Mouse (Mus musculus) heart, embryonic 10.5 days (tissue): ENCODE results near the gene Syde2. TPM values are rescaled to one million over a fixed set of nuclear protein-coding genes. Genes with fewer than 3 reads are reported as not detected.
"Not testable (repeated sequence)": the region's sequence is repeated elsewhere in the genome, so short reads cannot be mapped to it uniquely, and the experiment has no call there.

Source experiments
- DNase-seq: peaks from one replicate; pipeline ENCODE4 v3.0.0-alpha.2; 2017; ENCODE audit warnings: low spot score
- H3K27ac ChIP-seq: fragments of 300-500 bp; sonication (generic); 2 replicates; pipeline ENCODE4 v1.5.1; 2016; ENCODE audit warnings: mild to moderate bottlenecking
- H3K27me3 ChIP-seq: fragments of 300-500 bp; sonication (generic); 2 replicates; pipeline ENCODE4 v1.6.1; 2016; ENCODE audit warnings: mild to moderate bottlenecking; ENCODE audit not compliant: poor library complexity, insufficient read depth, severe bottlenecking
- H3K36me3 ChIP-seq: fragments of 300-500 bp; sonication (generic); 2 replicates; pipeline ENCODE4 v1.6.1; 2016; ENCODE audit warnings: mild to moderate bottlenecking, moderate library complexity
- H3K4me1 ChIP-seq: fragments of 300-500 bp; sonication (generic); 2 replicates; pipeline ENCODE4 v1.6.1; 2016; ENCODE audit warnings: mild to moderate bottlenecking
- H3K4me3 ChIP-seq: fragments of 300-500 bp; sonication (generic); 2 replicates; pipeline ENCODE4 v1.5.1; 2016; ENCODE audit warnings: mild to moderate bottlenecking, moderate library complexity
- H3K9me3 ChIP-seq: fragments of 300-500 bp; sonication (generic); 2 replicates; pipeline ENCODE4 v1.6.1; 2016; ENCODE audit warnings: mild to moderate bottlenecking, moderate library complexity
- WGBS: fragments of 180-500 bp; shearing (Covaris S2); methylation state at CpG from one replicate; pipeline ENCODE4 v1.1.7; 2016; 5-methylcytosine and 5-hydroxymethylcytosine counted together
- polyA plus RNA-seq: library from polyadenylated mRNA; unstranded; fragments of >200 nt; fragmentation: Nextera tagmentation; extraction: Ambion mirVana; gene quantifications from 2 replicates; pipeline ENCODE4 v1.2.1, GENCODE M21; 2016

Syde2 gene
- polyA plus RNA-seq, 1 experiment from 2014 or later = 3.1 TPM

DNA sequence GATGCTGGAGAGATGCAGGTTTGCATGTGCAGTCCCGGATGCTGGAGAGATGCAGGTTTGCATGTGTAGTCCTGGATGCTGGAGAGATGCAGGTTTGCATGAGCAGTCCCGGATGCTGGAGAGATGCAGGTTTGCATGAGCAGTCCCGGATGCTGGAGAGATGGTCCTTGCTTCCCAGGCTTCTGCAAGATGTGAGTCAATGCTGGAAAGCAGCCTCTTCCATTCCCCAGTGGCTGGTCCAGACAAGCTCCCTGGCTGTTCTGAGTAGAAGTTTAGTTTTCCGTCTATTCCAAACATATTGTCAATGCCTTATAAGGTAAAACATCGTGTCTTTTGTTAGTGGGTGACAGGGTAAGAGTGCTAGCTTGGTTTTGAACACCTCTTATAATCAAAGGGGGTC, 8.9 kb downstream of the Syde2 start:
- H3K4me1 ChIP-seq = peaks cover 12% of the 10 kb centered on the region
- DNase-seq, H3K9me3 ChIP-seq, H3K27ac ChIP-seq, H3K27me3 ChIP-seq, H3K4me3 ChIP-seq: not testable (repeated sequence)
- H3K36me3 ChIP-seq = peaks cover 44% of the 10 kb centered on the region
- 83% methylated on average over 5 of the region's 5 CpGs for WGBS

DNA sequence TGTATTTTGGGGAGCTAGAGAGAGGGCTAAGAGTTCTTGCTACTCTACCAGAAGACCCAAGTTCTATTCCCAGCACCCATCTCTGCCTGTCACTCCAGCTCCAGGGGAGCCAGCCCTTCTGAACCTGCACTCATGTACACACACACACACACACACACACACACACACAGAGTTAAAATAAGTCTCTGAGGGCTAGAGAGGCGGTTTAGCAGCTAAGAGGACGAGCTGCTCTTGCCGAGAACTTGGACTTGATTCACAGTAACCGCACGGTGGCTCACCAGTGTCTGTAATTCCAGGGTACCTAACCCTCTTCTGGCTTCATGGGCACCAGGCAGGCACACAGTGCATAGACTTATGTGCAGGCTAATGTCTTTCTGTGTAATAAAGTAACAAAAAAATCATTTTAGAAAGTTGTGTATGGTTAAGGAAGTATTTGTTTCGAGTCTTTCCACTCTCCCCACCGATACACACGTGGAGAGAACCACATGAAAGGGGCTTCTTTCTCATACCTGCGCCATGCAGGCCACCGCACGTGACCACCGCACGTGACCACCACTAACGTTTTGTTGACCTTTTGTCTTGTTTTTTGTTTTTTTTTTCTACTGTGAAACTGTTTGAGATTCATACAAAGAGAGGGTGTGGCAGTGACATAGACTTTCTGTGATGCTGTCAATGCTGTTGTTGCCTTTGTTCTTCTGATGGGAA, 16.8 kb downstream of the Syde2 start:
- Histone ChIP-seq H3K36me3 (peaks cover 83% of the 10 kb centered on the region), H3K4me3 (no peak overlapping the region), H3K27me3 (no peaks in the 10 kb centered on the region), H3K4me1 (no peaks in the 10 kb centered on the region), H3K9me3 (no peaks in the 10 kb centered on the region), H3K27ac (no peak overlapping the region)
- DNase-seq = peak; percentile 53
- WGBS = 90% methylated on average over 14 of the region's 14 CpGs

- peaks cover 78% of the 10 kb centered on the region for H3K36me3 ChIP-seq
Measured at GRCm38 (mm10) chr3:146007872-146008271, 20.2 kb downstream of the Syde2 start.

GRCm38 (mm10) chr3:146009859-146010645, 22.4 kb downstream of the Syde2 start:
- Histone ChIP-seq H3K9me3 (no peaks in the 10 kb centered on the region), H3K36me3 (peaks cover 76% of the 10 kb centered on the region), H3K4me1 (peaks cover 10% of the 10 kb centered on the region; the same call in 1 of the 2 replicates), H3K27me3 (no peaks in the 10 kb centered on the region), H3K27ac (0 out of 2 replicates have a peak overlapping the region, but pooled peaks have one; percentile 17), H3K4me3 (no peak overlapping the region)
- WGBS = 66% methylated on average over 20 of the region's 20 CpGs
- DNase-seq = peak; percentile 59

More at GRCm38 (mm10) chr3:146007872-146008271, 20.2 kb downstream of the Syde2 start:
- Histone ChIP-seq H3K4me1 (peaks cover 10% of the 10 kb centered on the region; the same call in 1 of the 2 replicates), H3K9me3 (no peaks in the 10 kb centered on the region), H3K27ac (no peak overlapping the region), H3K4me3 (no peak overlapping the region), H3K27me3 (no peaks in the 10 kb centered on the region)
- peak; percentile 48 for DNase-seq
- WGBS = 88% methylated on average over 6 of the region's 6 CpGs

GRCm38 (mm10) chr3:146010751-146011150, 23.1 kb downstream of the Syde2 start:
- 0 out of 2 replicates have a peak overlapping the region, but pooled peaks have one; percentile 17 for H3K27ac ChIP-seq

DNA sequence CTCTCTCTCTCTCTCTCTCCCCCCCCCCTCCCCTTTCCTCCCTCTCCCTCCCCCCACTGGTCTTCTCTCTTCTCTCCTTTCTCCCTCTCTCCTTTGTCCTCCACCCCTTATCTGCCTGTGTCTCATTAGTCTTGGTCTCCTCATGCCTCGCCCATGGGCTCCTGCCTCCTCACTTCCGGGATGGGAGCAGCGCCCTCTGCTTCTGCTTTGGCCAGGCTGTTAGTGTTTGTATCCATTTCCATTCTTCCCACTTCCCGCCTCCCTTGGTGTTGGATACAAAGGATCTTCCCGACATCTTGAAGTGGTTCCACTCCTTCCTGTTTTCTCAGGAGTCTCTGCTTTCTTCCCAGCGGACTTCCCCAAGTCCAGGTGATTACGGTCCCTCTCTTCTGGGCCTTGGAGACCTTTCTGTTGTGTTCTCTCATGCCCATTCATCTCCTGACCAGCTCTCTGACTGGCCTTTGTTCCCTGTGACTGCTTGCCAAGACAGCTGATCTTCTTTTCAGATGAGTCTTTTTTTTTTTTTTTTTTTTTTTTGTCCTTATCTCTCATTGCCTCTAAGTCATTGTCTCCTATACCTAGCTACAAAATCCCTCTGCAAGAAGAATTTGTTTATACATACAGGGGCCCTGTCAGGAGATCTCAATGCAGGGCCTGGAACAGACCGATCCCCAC, 24.0 kb downstream of the Syde2 start:
- H3K4me1 ChIP-seq = peaks cover 10% of the 10 kb centered on the region; the same call in 1 of the 2 replicates
- DNase-seq = peak; percentile 62
- no peaks in the 10 kb centered on the region for H3K9me3 ChIP-seq
- H3K27ac ChIP-seq = 0 out of 2 replicates have a peak overlapping the region, but pooled peaks have one; percentile 2
- no peak overlapping the region for H3K4me3 ChIP-seq
- WGBS = 51% methylated on average over 8 of the region's 8 CpGs
- no peaks in the 10 kb centered on the region for H3K27me3 ChIP-seq
- H3K36me3 ChIP-seq = peaks cover 84% of the 10 kb centered on the region

More at GRCm38 (mm10) chr3:146010751-146011150, 23.1 kb downstream of the Syde2 start:
- Histone ChIP-seq H3K27me3 (no peaks in the 10 kb centered on the region), H3K4me3 (no peak overlapping the region), H3K9me3 (no peaks in the 10 kb centered on the region), H3K4me1 (peaks cover 10% of the 10 kb centered on the region; the same call in 1 of the 2 replicates), H3K36me3 (peaks cover 82% of the 10 kb centered on the region)
- DNase-seq = peak; percentile 67
- WGBS = 88% methylated on average over 4 of the region's 4 CpGs

DNA sequence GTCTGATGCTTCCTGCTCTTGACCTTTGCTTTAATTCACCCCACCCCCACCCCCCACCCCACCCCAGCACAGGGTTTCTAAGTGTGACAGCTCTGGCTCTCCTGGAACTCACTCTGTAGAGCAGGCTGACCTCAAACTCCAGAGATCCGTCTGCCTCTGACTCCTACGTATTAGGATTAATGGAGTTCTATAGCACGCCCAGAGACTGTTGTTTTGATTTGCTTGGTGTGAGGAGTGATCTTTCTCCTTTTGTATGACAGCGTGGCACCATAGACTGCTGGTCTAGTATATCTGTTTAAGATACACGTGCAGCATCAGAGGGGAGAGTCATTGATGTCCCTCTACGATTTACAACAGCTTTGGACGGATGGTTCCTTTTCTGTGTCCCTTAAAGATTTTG, 25.8 kb downstream of the Syde2 start:
- Histone ChIP-seq H3K4me1 (peaks cover 14% of the 10 kb centered on the region; the same call in 1 of the 2 replicates), H3K4me3 (no peak overlapping the region), H3K27ac (no peak overlapping the region), H3K36me3 (peaks cover 81% of the 10 kb centered on the region), H3K27me3 (no peaks in the 10 kb centered on the region), H3K9me3 (no peaks in the 10 kb centered on the region)
- 91% methylated on average over 7 of the region's 7 CpGs for WGBS
- DNase-seq = peak; percentile 43

- 95% methylated on average over 12 of the region's 12 CpGs for whole genome bisulfite sequencing
Measured at GRCm38 (mm10) chr3:146014321-146014720, 26.7 kb downstream of the Syde2 start.

GRCm38 (mm10) chr3:146016979-146017378, 29.3 kb downstream of the Syde2 start:
- peaks cover 71% of the 10 kb centered on the region for H3K36me3 ChIP-seq
- no peaks in the 10 kb centered on the region for H3K27me3 ChIP-seq
- peak; percentile 47 for DNase-seq
- 87% methylated on average over 13 of the region's 13 CpGs for WGBS
- H3K27ac ChIP-seq = no peak overlapping the region
- 0 out of 2 replicates have a peak, but pooled peaks cover 4% of the 10 kb centered on the region for H3K4me1 ChIP-seq
- H3K9me3 ChIP-seq = no peaks in the 10 kb centered on the region
- no peak overlapping the region for H3K4me3 ChIP-seq

More at GRCm38 (mm10) chr3:146014321-146014720, 26.7 kb downstream of the Syde2 start:
- Histone ChIP-seq H3K27ac (no peak overlapping the region), H3K36me3 (peaks cover 76% of the 10 kb centered on the region), H3K4me1 (peaks cover 14% of the 10 kb centered on the region; the same call in 1 of the 2 replicates), H3K9me3 (no peaks in the 10 kb centered on the region), H3K4me3 (no peak overlapping the region), H3K27me3 (no peaks in the 10 kb centered on the region)
- DNase-seq = peak; percentile 41

GRCm38 (mm10) chr3:146017521-146017920, 29.9 kb downstream of the Syde2 start:
- Histone ChIP-seq H3K4me3 (no peak overlapping the region), H3K36me3 (peaks cover 71% of the 10 kb centered on the region), H3K9me3 (no peaks in the 10 kb centered on the region), H3K27me3 (no peaks in the 10 kb centered on the region), H3K27ac (0 out of 2 replicates have a peak overlapping the region, but pooled peaks have one; percentile 22), H3K4me1 (0 out of 2 replicates have a peak, but pooled peaks cover 4% of the 10 kb centered on the region)
- DNase-seq = peak; percentile 66
- WGBS = 79% methylated on average over 9 of the region's 9 CpGs

GRCm38 (mm10) chr3:146022232-146022631, 34.6 kb downstream of the Syde2 start:
- DNase-seq = peak; percentile 57
- H3K36me3 ChIP-seq = peaks cover 48% of the 10 kb centered on the region
- no peaks in the 10 kb centered on the region for H3K9me3 ChIP-seq
- H3K27me3 ChIP-seq = no peaks in the 10 kb centered on the region
- 92% methylated on average over 9 of the region's 9 CpGs for WGBS
- H3K27ac ChIP-seq = no peak overlapping the region
- no peak overlapping the region for H3K4me3 ChIP-seq
- H3K4me1 ChIP-seq = peaks cover 7% of the 10 kb centered on the region

GRCm38 (mm10) chr3:146024746-146025145, 37.1 kb downstream of the Syde2 start:
- Histone ChIP-seq H3K27ac (no peak overlapping the region), H3K4me3 (no peak overlapping the region), H3K9me3 (no peaks in the 10 kb centered on the region), H3K36me3 (peaks cover 33% of the 10 kb centered on the region), H3K4me1 (peaks cover 15% of the 10 kb centered on the region), H3K27me3 (no peaks in the 10 kb centered on the region)
- DNase-seq = no peak
- WGBS = 86% methylated on average over 7 of the region's 7 CpGs
